Mouse (Mus musculus) gastrocnemius, postnatal 36 days (tissue): ENCODE data around the gene Nr0b1. TPM values are rescaled to one million over a fixed set of nuclear protein-coding genes. Genes with fewer than 3 reads are reported as not detected.

Experiments used
- DNase-seq, 2 experiments: peaks; one replicate each; pipeline ENCODE4 v3.0.0; 2022
- intact Hi-C: fragments of 180-260 bp; cut with DNase I; formaldehyde crosslinking; loops from one replicate; pipeline ENCODE4 v1.15.1; 2025
- long read RNA-seq, 2 experiments: library from polyadenylated mRNA; stranded (forward); transcript quantifications; one replicate each; pipeline ENCODE4 v2.0.0; 2021
- total RNA-seq, 2 experiments: library from RNA; stranded (reverse); gene quantifications; 2 replicates each; pipeline ENCODE4 v1.2.3; 2021

The Nr0b1 gene
- total RNA-seq: not detected
- long read RNA-seq, experiment 1: 0 reads
- long read RNA-seq, experiment 2: 0 reads

- DNase-seq: no peak
- intact Hi-C loops: no loop called here
Observed at GRCm38 (mm10) chrX:86191614-86192419, at the start of gene Nr0b1. TSS of gene Nr0b1 (plus strand) at chrX:86191764.

GRCm38 (mm10) chrX:86187250-86187649, 4.3 kb upstream of the Nr0b1 start:
- intact Hi-C loops: no loop called here

GRCm38 (mm10) chrX:86192420-86192994, 943 bp downstream of the Nr0b1 start:
- intact Hi-C loops: no loop called here

More at GRCm38 (mm10) chrX:86187250-86187649, 4.3 kb upstream of the Nr0b1 start:
- DNase-seq: no peak

GRCm38 (mm10) chrX:86193386-86193785, 1.8 kb downstream of the Nr0b1 start:
- intact Hi-C loops: no loop called here
- no peak for DNase-seq

More at GRCm38 (mm10) chrX:86192420-86192994, 943 bp downstream of the Nr0b1 start:
- DNase-seq: no peak

GRCm38 (mm10) chrX:86237246-86237645, 45.7 kb downstream of the Nr0b1 start:
- DNase-seq: no peak
- intact Hi-C loops: no loop called here

Other genes starting within 250 kb of the Nr0b1 start
- not detected for gene Samt3, start 147.6 kb upstream of the Nr0b1 start, total RNA-seq
- not detected for gene Mageb4, start 113.3 kb downstream of the Nr0b1 start, total RNA-seq